Mouse (Mus musculus): ENCODE results near the gene Icos. TPM values are rescaled to one million over a fixed set of nuclear protein-coding genes. Genes with fewer than 3 reads are reported as not detected.

Icos gene
- total RNA-seq, 2 experiments from 2014 or later: 0.32 to 0.47 TPM

- no peak for DNase-seq (ENCODE audit: low spot score in 2 of 2)
Measured at GRCm38 (mm10) chr1:61035270-61035669, 57.5 kb downstream of the Icos start.

GRCm38 (mm10) chr1:61038223-61038622 is 60.5 kb downstream of the Icos start:
- DNase-seq (ENCODE audit: low spot score in 2 of 2): no peak

DNA sequence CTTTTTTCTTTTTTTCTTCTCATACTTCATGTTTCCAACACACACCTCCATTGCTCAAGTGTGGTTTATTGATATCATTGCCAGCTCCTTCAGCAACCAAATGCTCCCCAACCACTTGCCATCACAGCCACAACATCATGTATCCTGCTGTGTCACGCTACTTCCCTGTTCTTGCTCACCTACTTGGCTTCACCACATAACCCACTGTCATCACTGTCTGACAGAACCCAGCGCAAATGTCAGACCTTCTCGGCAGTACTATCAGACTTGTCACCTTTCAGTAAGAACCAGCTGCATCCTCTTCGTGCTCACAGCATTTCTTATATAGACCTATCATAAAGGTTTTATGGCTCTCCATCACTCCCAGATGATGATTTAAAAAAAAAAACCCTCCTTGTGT is 61.6 kb downstream of the Icos start:
- DNase-seq (ENCODE audit: low spot score in 2 of 2): no peak

- no peak for DNase-seq (ENCODE audit: low spot score in 2 of 2)
Measured at GRCm38 (mm10) chr1:61040401-61040800, 62.7 kb downstream of the Icos start.

DNA sequence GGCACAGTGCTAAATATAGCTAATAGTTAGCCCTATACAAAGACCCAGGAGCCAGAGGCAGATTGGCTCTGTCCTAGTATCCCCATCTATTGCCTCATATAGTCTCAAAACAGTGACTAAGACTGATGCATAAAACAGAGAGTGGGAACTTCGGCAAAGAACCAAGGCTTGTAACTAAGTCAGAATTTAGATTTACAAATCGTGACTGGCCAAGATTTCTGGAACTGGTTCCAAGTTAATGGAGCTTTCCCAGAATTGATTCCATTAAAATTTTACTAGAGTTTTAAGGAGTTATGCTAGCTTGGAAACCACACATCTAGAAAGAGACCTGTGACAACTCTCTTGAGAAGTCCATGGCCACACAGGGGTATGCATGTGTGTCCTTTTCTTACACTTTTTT is 65.1 kb downstream of the Icos start:
- no peak for DNase-seq (ENCODE audit: low spot score in 2 of 2)

DNA sequence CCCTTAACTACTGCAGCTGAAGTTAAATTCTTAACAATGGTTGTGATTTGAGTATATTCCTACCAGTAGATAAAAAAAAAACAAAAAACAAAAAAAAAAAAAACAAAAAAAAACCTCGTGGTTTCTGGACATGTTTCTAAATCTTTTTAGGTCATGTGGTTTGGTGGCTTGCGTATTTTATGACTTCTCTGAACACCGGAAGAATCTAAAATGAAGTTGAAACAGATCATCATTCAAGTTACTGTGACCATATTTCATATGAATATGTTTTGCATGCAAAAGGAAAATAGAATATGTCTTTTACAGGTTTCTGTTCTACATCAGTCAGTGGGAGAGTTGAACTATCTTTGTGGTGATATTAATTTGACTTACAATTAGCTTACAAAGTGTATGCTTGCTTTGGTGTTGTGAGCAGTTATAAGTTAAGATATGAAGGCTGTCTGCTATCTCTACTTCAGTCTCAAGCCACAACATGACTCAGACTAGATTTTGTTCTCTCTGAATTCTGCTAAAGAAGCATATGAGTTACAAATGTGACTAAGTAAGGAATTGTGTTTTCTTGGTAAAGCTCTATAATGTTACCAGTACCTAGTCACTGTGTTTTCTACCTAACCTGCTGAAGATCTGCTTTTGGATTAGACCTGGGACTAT is 68.5 kb downstream of the Icos start:
- no peak for DNase-seq (ENCODE audit: low spot score in 2 of 2)

GRCm38 (mm10) chr1:61047336-61047735 is 69.6 kb downstream of the Icos start:
- DNase-seq (ENCODE audit: low spot score in 2 of 2): no peak

Other genes with a start within 250 kb of the Icos start
- gene Ctla4, start 90.9 kb upstream of the Icos start, total RNA-seq (2021): not detected